Mouse (Mus musculus) lung, adult 2 months (tissue): ENCODE measurements at regions not wholly inside any gene's neighbourhood (a gene's known extent, or its start where the extent isn't known, plus 50 kb on each side); places are given as distances from the start of the nearest gene placed in this dataset.

Experiments used
- DNase-seq: peaks from one replicate; pipeline ENCODE4 v3.0.0; 2022
- H3K4me1 ChIP-seq: fragments of 200-500 bp; 2 replicates; pipeline ENCODE4 v1.6.1; 2011; ENCODE audit warnings: low read length; ENCODE audit not compliant: control insufficient read depth, insufficient read depth
- H3K4me3 ChIP-seq: fragments of 200-500 bp; replicated peaks from 2 replicates; pipeline ENCODE3; 2011; ENCODE audit warnings: low read depth, mild to moderate bottlenecking, control low read depth, low read length; ENCODE audit errors: extremely low read depth
- CTCF ChIP-seq: fragments of 200-500 bp; IDR thresholded peaks from 2 replicates; pipeline ENCODE4 v1.5.1; 2011; ENCODE audit warnings: mild to moderate bottlenecking, low read length, control low read depth; ENCODE audit not compliant: insufficient read depth
- POLR2A ChIP-seq: fragments of 200-500 bp; IDR thresholded peaks from 2 replicates; pipeline ENCODE4 v1.6.1; 2011; ENCODE audit warnings: low read depth, mild to moderate bottlenecking, control low read depth, low read length, borderline replicate concordance; ENCODE audit errors: extremely low read depth
- WGBS: fragments of 180-500 bp; shearing (Covaris S2); methylation state at CpG from one replicate; pipeline ENCODE4 v1.1.7; 2018; 5-methylcytosine and 5-hydroxymethylcytosine counted together

DNA sequence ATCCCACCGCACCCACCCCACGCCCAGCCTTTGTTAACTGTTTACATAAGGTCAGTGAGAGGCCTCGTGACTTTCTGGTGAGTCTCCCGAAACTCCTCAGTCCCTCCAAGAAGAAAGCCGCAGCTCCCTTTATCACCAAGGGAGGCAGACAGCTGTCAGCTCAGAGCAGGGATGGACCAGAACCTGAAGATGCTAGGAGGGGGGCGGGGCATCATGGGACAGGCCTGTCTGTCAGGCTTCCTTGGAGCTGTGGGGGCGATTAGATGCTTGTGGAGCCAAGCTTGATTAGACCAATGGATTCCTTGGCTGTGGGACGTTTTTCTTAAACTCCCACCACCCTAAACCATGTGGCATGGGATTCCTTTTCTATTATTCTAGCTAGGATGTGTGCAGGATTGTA lies 363.7 kb upstream of the Trpc7 start:
- no peak overlapping the region for H3K4me3 ChIP-seq
- no peaks in the 10 kb centered on the region for H3K4me1 ChIP-seq
- no peak for DNase-seq
- WGBS: 61% methylated on average over 8 of the region's 8 CpGs
- TF ChIP-seq CTCF (no peak), POLR2A (no peak)

DNA sequence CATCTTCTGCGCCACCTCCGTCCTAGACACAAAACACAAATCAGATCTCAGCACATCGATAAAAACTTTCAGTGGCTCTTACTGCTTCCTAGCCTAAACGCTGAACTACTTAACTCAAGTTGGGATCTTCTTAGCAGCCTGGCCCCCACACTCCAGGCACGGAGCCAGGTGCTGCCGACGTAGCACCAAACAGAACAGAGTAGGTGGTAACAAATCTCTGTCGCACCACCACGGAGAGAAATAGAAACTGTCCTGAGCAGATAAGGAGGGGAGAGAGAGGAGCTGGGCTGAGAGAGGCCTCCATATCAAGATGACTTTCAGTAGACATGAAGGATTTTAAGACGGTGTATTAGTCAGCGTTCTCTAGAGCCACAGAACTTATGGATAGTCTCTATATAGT lies 360.1 kb upstream of the Trpc7 start:
- 77% methylated on average over 11 of the region's 11 CpGs for WGBS
- no peak for TF ChIP-seq POLR2A
- TF ChIP-seq CTCF: no peak
- no peaks in the 10 kb centered on the region for H3K4me1 ChIP-seq
- no peak for DNase-seq
- H3K4me3 ChIP-seq: no peak overlapping the region

DNA sequence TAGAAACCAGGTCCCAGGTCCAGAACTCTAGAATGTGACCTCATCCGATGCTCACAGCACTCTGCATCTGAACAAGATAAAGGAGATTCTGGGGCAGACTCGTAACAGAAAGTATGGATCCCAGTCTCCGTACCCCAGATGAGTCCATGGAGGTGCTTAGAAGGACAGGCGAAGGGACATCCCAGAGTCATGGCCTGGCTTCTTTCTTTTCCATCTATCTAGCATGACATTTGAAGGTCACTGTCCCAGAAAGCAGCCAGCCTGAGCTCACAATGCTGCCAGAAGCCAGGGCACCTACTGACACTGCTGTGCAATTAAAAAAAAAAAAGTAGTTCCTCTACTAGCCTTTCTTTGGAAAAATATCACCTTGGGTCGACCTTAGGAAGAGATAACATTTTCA lies 354.1 kb upstream of the Trpc7 start:
- no peak for DNase-seq
- Histone ChIP-seq H3K4me3 (no peak overlapping the region), H3K4me1 (no peaks in the 10 kb centered on the region)
- no peak for TF ChIP-seq CTCF
- no peak for TF ChIP-seq POLR2A
- WGBS: 80% methylated on average over 5 of the region's 5 CpGs

DNA sequence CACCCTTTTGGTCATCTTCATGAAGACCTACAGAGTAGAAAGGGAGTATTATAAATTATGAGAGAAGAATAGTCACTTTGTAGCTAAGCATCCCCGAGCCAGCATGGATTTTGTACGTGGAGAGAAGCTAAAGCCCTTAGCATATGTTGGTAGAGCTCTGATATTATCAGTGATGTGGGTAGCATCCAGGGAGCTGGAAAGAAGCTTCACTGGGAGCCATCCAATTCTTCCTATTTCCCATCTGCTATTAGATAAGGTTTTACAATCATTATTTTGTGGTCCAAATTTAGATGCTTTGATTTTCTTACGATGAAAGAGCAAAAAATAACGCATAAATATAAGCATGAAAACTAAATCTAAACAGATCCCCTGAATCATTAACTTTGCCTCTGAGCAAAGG lies 353.6 kb upstream of the Trpc7 start:
- Histone ChIP-seq H3K4me3 (no peak overlapping the region), H3K4me1 (no peaks in the 10 kb centered on the region)
- WGBS: 80% methylated on average over 4 of the region's 4 CpGs
- no peak for DNase-seq
- TF ChIP-seq CTCF (no peak), POLR2A (no peak)

DNA sequence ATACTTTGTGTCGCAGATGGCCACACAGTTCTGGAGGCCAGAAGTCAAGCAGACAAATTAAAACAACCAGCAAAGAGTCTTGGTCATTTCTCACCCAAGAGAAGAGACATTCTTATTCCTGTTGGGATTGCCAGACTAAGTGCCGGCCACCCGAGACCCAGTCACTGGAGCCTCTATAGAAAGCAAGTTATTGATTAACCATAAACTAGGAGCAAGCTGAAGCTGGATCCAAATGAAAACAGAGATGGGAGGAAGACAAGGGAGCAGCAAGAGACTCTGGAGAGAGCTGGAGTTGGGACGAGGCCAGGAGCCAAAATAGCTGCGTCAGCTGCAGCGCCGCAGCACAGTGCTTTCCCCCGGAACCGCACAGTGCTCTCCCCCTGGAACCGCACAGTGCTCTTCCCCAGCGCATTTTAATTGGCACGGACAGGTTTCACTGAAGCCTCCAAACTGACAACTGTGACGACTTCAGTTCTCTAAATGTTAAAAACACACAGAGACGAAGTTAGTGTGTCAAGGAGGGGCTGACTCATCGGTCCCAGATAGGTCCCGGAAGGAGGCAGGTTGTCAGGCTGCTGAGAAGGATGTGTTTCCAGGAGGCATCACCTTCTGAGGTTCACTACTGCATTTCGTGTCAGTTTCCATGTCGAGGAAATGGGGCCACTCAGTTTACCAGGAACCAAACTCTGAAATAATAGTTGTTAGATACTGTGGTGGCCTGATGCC lies 350.6 kb upstream of the Trpc7 start:
- Histone ChIP-seq H3K4me1 (no peaks in the 10 kb centered on the region), H3K4me3 (no peak overlapping the region)
- no peak for DNase-seq
- WGBS: 58% methylated on average over 18 of the region's 18 CpGs
- no peak for TF ChIP-seq POLR2A
- TF ChIP-seq CTCF: no peak

DNA sequence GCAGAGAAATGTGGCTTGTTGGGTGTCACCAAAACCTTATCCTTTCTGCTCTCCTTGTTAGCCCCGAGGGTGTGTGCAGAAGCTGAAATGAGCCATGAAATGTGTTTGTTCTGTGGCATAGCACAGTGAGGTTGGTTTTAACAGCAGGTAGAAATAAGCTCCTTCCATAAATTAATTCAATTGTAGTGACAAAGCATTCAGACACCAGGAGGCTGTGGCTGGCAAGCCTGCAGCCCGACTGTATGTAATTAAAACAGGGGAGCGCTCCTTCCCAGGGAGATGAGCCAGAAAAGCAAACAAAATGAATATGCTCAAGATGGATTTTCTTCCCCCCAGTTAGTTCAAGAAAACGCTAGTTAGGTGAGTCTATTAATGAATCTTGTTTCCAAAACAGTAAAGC lies 341.1 kb upstream of the Trpc7 start:
- Histone ChIP-seq H3K4me1 (peaks cover 3% of the 10 kb centered on the region; the same call in 1 of the 2 replicates), H3K4me3 (no peak overlapping the region)
- TF ChIP-seq CTCF: no peak
- TF ChIP-seq POLR2A: no peak
- WGBS: 41% methylated on average over 4 of the region's 4 CpGs
- no peak for DNase-seq

DNA sequence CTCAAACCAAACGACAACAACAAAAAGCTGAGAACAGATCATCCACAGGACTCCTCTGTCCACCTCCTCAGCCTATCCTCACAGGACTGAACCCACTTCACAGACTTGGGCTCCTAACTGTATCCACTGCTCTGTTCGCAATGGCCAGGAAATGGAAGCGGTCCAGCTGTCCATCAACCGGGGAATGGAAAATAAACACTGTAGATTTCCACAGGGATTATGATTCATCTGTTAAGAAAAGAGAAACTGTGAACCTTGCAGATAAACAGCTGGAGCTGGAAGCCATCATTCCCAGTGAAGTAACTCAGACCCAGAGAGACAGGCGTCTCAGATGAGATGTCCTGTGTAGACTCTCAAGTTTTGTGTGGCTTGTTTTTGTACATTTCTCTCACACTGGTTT lies 340.4 kb upstream of the Trpc7 start:
- DNase-seq: no peak
- no peak for TF ChIP-seq POLR2A
- TF ChIP-seq CTCF: no peak
- peaks cover 3% of the 10 kb centered on the region; the same call in 1 of the 2 replicates for H3K4me1 ChIP-seq
- H3K4me3 ChIP-seq: no peak overlapping the region
- 38% methylated on average over 5 of the region's 5 CpGs for WGBS

DNA sequence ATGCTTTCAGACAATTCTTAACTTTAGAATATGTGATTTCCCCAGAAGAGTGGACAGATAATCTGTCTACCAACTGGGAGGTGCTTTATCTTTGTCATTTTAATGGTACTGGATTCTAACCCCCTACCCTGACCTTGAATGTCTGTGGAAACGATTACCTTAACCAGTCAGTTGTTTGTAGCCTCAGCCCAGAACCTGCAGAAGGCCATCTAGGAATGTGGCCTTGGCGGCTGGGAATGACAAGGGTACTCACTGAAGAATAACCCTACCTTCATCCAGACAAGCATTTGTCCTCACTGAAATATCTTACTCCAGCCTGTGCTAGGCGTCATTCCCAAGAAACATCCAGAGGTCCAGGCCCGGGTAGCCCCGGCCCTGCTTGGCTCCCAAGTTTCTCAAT lies 337.1 kb upstream of the Trpc7 start:
- DNase-seq: no peak
- TF ChIP-seq POLR2A: no peak
- no peak for TF ChIP-seq CTCF
- Histone ChIP-seq H3K4me1 (peaks cover 3% of the 10 kb centered on the region; the same call in 1 of the 2 replicates), H3K4me3 (no peak overlapping the region)
- 85% methylated on average over 5 of the region's 5 CpGs for WGBS

DNA sequence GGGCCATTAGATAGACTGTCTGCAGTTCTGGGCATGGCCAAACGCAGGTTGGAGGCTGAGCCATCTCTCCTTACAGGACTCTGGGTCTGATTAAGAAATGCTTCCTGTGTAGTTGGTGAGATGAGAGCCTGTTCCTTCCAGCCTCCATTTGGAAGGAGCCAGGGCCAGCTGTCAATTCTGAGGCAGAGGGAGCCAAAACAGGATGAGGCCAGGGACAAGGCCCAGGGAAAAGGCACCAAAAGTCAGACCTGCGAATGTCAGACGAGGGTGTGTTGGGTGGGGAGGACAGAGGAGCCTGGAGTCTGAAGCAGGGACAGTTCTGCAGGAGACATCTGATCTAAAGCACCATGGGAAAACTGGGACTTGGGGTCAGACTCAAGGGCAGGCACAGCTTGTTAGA lies 335.9 kb upstream of the Trpc7 start:
- Histone ChIP-seq H3K4me1 (0 out of 2 replicates have a peak, but pooled peaks cover 3% of the 10 kb centered on the region), H3K4me3 (no peak overlapping the region)
- WGBS: 31% methylated on average over 3 of the region's 3 CpGs
- peak; percentile 2 for DNase-seq
- no peak for TF ChIP-seq CTCF
- no peak for TF ChIP-seq POLR2A

DNA sequence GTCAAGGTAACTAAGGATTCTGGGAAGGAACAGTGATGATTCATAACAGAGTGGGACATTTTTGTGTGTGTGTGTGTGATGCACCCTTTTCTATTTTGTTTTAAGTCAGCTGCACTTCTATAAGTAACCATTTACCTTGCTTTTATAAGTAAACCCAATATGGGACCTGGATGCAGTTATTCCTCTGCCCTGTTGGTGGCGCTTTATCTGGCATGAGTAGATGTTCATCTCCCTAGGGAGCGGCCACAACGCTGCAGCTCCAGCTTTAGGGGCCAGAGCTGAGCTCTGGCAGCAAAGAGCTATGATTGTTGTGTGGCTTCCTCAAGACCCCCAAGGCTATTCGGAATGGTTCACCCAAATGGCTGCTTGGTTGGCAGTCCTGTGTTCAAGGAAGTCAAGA lies 334.5 kb upstream of the Trpc7 start:
- DNase-seq: no peak
- WGBS: 60% methylated on average over 4 of the region's 4 CpGs
- no peaks in the 10 kb centered on the region for H3K4me1 ChIP-seq

DNA sequence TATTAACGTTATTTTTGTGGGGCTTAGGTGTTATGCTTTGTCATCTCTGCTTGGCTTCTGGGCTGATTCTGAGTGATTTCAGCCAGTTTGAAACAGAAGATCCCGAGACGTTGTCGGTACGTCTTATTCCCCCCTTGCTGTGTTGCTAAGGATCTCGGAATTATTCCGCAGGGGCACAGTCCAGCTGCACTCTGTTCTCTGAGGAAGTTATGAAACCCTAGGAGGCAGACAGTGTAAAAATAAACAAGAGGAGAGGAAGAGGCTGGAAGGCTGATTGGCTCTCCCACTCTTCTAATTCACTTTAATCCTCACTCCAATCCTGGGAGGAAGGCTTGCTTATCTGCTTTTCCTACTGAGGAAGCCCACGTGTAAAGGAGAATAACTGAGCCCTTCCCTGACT lies 325.3 kb upstream of the Trpc7 start:
- DNase-seq: no peak
- TF ChIP-seq POLR2A (no peak), CTCF (no peak)
- no peak overlapping the region for H3K4me3 ChIP-seq
- WGBS: 28% methylated on average over 8 of the region's 8 CpGs
- peaks cover 2% of the 10 kb centered on the region; the same call in 1 of the 2 replicates for H3K4me1 ChIP-seq

More for the DNA sequence above, 334.5 kb upstream of the Trpc7 start:
- no peak overlapping the region for H3K4me3 ChIP-seq
- TF ChIP-seq CTCF (no peak), POLR2A (no peak)
